Mouse (Mus musculus): ENCODE measurements at regions not wholly inside any gene's neighbourhood (a gene's known extent, or its start where the extent isn't known, plus 50 kb on each side); places are given as distances from the start of the nearest gene placed in this dataset.

GRCm38 (mm10) chr15:88490316-88491090 is 109.6 kb upstream of the Zdhhc25 start:
- DNase-seq: no peak

GRCm38 (mm10) chr15:88491091-88491366 is 109.1 kb upstream of the Zdhhc25 start:
- DNase-seq: no peak

- no peak for DNase-seq
These were observed 102.1 kb upstream of the Zdhhc25 start for GRCm38 (mm10) chr15:88497957-88498356.

- DNase-seq: no peak
These were observed 97.8 kb upstream of the Zdhhc25 start for GRCm38 (mm10) chr15:88502311-88502710.

- no peak for DNase-seq
These were observed 96.2 kb upstream of the Zdhhc25 start for GRCm38 (mm10) chr15:88503896-88504295.

GRCm38 (mm10) chr15:88505491-88506119 is 94.5 kb upstream of the Zdhhc25 start:
- DNase-seq: no peak

GRCm38 (mm10) chr15:88507886-88508285 is 92.2 kb upstream of the Zdhhc25 start:
- DNase-seq: no peak

GRCm38 (mm10) chr15:88508971-88509370 is 91.1 kb upstream of the Zdhhc25 start:
- DNase-seq: no peak

GRCm38 (mm10) chr15:88509626-88510025 is 90.5 kb upstream of the Zdhhc25 start:
- DNase-seq: no peak

GRCm38 (mm10) chr15:88514091-88514490 is 86.0 kb upstream of the Zdhhc25 start:
- DNase-seq: no peak

- no peak for DNase-seq
These were observed 68.9 kb upstream of the Zdhhc25 start for GRCm38 (mm10) chr15:88531218-88531617.

- DNase-seq: no peak
These were observed 68.1 kb upstream of the Zdhhc25 start for GRCm38 (mm10) chr15:88532008-88532407.

- no peak for DNase-seq
These were observed 66.7 kb upstream of the Zdhhc25 start for GRCm38 (mm10) chr15:88533354-88533753.

GRCm38 (mm10) chr15:88535516-88535915 is 64.6 kb upstream of the Zdhhc25 start:
- no peak for DNase-seq

GRCm38 (mm10) chr15:88537190-88537589 is 62.9 kb upstream of the Zdhhc25 start:
- no peak for DNase-seq

- DNase-seq: no peak
These were observed 57.5 kb upstream of the Zdhhc25 start for GRCm38 (mm10) chr15:88542567-88542966.

GRCm38 (mm10) chr15:88544216-88544615 is 55.9 kb upstream of the Zdhhc25 start:
- no peak for DNase-seq

- no peak for DNase-seq
These were observed 51.8 kb upstream of the Zdhhc25 start for GRCm38 (mm10) chr15:88548261-88548660.
